ENCODE assay signal across 21 mouse cellular contexts in the genomic region with DNA sequence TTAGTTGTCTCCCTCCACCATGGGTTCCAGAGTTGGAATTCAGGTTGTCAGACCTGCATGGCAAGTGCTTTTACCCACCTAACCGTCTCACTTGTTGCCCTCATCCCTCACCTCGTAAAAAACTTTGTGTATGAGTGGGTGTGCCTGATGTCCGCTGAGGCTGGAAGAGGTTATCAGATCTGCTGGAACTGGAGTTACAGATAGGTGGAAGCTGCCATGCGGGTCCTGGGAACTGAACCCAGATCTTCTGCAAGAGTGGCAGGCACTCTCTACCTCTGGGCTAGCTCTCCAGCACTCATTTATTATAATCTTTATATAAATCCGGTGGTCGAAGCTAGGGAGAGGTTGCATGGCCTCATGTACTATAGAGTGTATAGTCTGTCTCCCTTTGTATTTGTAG.
"Had no signal": no experiment of that assay in that cellular context is flagged by ENCODE, and none has a peak within 500 bp of the region (broad histone marks: within the 10 kb centered on the region; RNA-seq: fewer than 3 reads in every experiment).

No protein-coding gene starts in this region.

- H3K27me3 ChIP-seq: kidney, embryonic 15.5 days; limb, embryonic 12.5 days; limb, embryonic 15.5 days; lung, embryonic 15.5 days; midbrain, embryonic 12.5 days; neural tube, embryonic 13.5 days; stomach, embryonic 15.5 days had no signal

- DNase-seq: kidney, adult 2 months; kidney, postnatal 10 days; kidney, postnatal 36 days; left cerebral cortex, postnatal 4 days; lung, adult 18-20 months; lung, postnatal 10 days; lung, postnatal 36 days; retina, postnatal 1 day; right cerebral cortex, postnatal 25 days; spleen, adult 18-20 months; thymus, postnatal 25 days had no signal

- H3K4me3 ChIP-seq: kidney, embryonic 15.5 days; limb, embryonic 12.5 days; limb, embryonic 15.5 days; lung, embryonic 15.5 days; midbrain, embryonic 12.5 days; myocyte; neural tube, embryonic 13.5 days; stomach, embryonic 15.5 days had no signal

- H3K4me2 ChIP-seq: kidney, embryonic 15.5 days; limb, embryonic 12.5 days; limb, embryonic 15.5 days; lung, embryonic 15.5 days; midbrain, embryonic 12.5 days; neural tube, embryonic 13.5 days; stomach, embryonic 15.5 days had no signal

- H3K9ac ChIP-seq: kidney, embryonic 15.5 days; limb, embryonic 12.5 days; limb, embryonic 15.5 days; lung, embryonic 15.5 days; midbrain, embryonic 12.5 days; neural tube, embryonic 13.5 days; stomach, embryonic 15.5 days had no signal

- H3K27ac ChIP-seq: kidney, embryonic 15.5 days; limb, embryonic 12.5 days; limb, embryonic 15.5 days; lung, embryonic 15.5 days; midbrain, embryonic 12.5 days; neural tube, embryonic 13.5 days; stomach, embryonic 15.5 days had no signal

- H3K9me3 ChIP-seq: kidney, embryonic 15.5 days; limb, embryonic 12.5 days; limb, embryonic 15.5 days; lung, embryonic 15.5 days; midbrain, embryonic 12.5 days; neural tube, embryonic 13.5 days; stomach, embryonic 15.5 days had no signal

- ATAC-seq: intestine, postnatal 0 days; midbrain, embryonic 16.5 days had no signal
